Mouse (Mus musculus) heart, postnatal 0 days (tissue): ENCODE measurements around the gene Peg3.

Source experiments
- CTCF ChIP-seq: IDR thresholded peaks from 2 replicates; pipeline ENCODE4 v1.5.1; 2016; ENCODE audit warnings: antibody characterized with exemption, control low read depth, low read depth
- EP300 ChIP-seq: IDR thresholded peaks from 2 replicates; pipeline ENCODE4 v1.6.1; 2016; ENCODE audit warnings: antibody characterized with exemption, low read depth

- TF ChIP-seq CTCF = no peak
- TF ChIP-seq EP300 = no peak
Measured at GRCm38 (mm10) chr7:6731373-6731772, 1.1 kb upstream of the Peg3 start.
